Mouse (Mus musculus): ENCODE measurements around the gene Rnf144b. TPM values are rescaled to one million over a fixed set of nuclear protein-coding genes. Genes with fewer than 3 reads are reported as not detected.
A peak's percentile ranks its signal among the peaks of the same experiment; 100 is the strongest.

The Rnf144b gene
- polyA plus RNA-seq, 1 experiment from 2014 or later, result 0.95 TPM

DNA sequence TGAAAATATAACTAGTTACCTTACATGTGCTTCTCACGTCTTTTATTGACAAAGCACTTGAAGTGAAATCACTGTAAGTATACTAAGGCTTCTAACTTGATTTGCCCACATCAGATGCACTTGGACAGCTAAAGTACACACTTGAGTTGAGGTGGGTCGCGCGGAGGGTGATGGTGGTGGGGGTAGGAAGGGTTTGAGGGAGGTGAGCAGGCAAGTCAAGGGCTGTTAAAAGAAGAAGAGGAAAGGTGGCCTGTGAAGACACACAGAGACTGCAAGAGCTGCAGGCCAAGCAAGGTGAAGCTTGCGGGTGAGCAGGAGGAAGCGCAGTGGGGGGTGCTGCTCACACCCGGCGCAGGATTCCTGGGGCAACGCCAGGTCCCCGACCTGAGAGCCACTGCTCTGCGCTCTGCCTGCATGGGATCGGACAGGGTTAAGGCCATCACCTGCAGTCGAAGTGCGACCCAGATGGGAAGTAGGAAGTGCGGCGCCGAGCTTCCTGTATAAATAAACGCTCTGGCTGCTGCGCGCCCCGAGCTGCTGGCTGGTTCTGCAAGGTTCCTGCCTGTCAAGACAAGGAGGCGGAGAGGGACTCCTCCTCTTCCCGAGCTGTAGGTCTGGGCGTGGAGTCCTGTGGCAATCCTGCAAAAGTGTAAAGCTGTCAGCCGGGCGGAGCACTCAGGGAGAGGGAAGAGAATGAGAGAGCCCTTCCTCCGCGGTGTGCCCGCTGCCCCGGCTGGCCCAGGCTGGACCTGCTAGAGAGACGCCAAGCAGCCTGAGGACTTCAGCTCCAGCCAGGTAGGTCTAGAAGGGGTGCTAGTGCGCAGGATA lies 71.1 kb downstream of the Rnf144b start:
- Histone ChIP-seq H3K27me3 (ENCODE audit: control insufficient read depth, insufficient read depth, low read length) (peaks cover 4% of the 10 kb centered on the region), H3K4me2 (replicated peaks; ENCODE audit: low read depth, low read length) (peak overlapping the region; percentile 78), H3K4me3 (ENCODE audit: low read length) (peak overlapping the region; percentile 44), H3K9me3 (ENCODE audit: control insufficient read depth, low read length) (no peaks in the 10 kb centered on the region), H3K9ac (ENCODE audit: low read depth, low read length) (peak overlapping the region; percentile 49), H3K36me3 (ENCODE audit: control insufficient read depth, insufficient read depth, low read length) (no peaks in the 10 kb centered on the region), H3K27ac (ENCODE audit: low read depth, low read length) (no peak overlapping the region), H3K4me1 (ENCODE audit: control insufficient read depth, insufficient read depth, low read length) (0 out of 2 replicates have a peak, but pooled peaks cover 3% of the 10 kb centered on the region)
- ATAC-seq (ENCODE audit: low FRiP score, low TSS enrichment), result peak; percentile 46
- 5% methylated on average over 32 of the region's 32 CpGs for WGBS

DNA sequence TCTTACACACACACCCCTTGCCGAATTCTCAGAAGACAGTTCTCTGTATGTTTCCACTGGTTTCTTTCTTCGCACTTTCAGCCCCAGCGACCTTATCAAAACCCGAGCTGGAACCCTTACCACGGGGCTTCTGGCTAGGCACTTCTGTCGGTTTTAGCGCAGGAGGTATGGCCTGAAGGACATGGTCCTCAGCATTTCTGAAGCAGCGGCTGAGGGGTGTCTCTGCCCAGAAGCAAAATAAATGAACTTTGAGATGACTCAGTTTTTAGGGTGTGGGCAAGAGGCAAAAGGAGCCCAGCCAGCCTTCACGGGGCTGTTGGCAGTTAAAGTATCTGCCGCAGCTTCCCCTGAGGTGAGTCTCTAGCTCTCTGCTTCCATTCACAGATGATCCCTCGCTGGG lies 72.2 kb downstream of the Rnf144b start:
- no peaks in the 10 kb centered on the region for H3K36me3 ChIP-seq (ENCODE audit: control insufficient read depth, insufficient read depth, low read length)
- H3K9ac ChIP-seq (ENCODE audit: low read depth, low read length), result no peak overlapping the region
- H3K4me3 ChIP-seq (ENCODE audit: low read length), result peak overlapping the region; percentile 44
- 0 out of 2 replicates have a peak, but pooled peaks cover 3% of the 10 kb centered on the region for H3K4me1 ChIP-seq (ENCODE audit: control insufficient read depth, insufficient read depth, low read length)
- ATAC-seq (ENCODE audit: low FRiP score, low TSS enrichment), result no peak
- H3K27ac ChIP-seq (ENCODE audit: low read depth, low read length), result no peak overlapping the region
- peaks cover 4% of the 10 kb centered on the region for H3K27me3 ChIP-seq (ENCODE audit: control insufficient read depth, insufficient read depth, low read length)
- H3K4me2 ChIP-seq (replicated peaks; ENCODE audit: low read depth, low read length), result peak overlapping the region; percentile 78; the same call in 1 of the 2 replicates
- no peaks in the 10 kb centered on the region for H3K9me3 ChIP-seq (ENCODE audit: control insufficient read depth, low read length)
- 14% methylated on average over 11 of the region's 11 CpGs for WGBS

DNA sequence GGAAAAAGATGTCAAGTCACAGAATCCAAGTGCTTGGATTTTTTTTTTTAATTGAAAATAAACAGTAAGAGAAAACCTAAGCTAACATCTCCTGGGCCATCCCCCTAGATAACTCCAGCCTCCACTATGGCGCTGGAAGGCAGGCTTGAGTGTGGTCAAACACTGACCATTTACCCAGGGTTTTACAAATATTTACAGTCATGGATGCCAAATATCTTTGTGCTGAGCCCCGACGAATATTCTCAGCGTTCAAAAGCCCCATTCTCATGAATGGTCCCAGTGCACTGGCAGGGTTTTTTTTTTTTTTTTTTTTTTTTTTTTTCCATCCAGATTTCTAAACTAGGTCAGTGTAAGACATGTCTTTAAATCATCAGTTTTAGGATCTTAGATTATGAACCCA lies 73.0 kb downstream of the Rnf144b start:
- H3K27me3 ChIP-seq (ENCODE audit: control insufficient read depth, insufficient read depth, low read length), result peaks cover 4% of the 10 kb centered on the region
- WGBS, result 79% methylated on average over 4 of the region's 4 CpGs

DNA sequence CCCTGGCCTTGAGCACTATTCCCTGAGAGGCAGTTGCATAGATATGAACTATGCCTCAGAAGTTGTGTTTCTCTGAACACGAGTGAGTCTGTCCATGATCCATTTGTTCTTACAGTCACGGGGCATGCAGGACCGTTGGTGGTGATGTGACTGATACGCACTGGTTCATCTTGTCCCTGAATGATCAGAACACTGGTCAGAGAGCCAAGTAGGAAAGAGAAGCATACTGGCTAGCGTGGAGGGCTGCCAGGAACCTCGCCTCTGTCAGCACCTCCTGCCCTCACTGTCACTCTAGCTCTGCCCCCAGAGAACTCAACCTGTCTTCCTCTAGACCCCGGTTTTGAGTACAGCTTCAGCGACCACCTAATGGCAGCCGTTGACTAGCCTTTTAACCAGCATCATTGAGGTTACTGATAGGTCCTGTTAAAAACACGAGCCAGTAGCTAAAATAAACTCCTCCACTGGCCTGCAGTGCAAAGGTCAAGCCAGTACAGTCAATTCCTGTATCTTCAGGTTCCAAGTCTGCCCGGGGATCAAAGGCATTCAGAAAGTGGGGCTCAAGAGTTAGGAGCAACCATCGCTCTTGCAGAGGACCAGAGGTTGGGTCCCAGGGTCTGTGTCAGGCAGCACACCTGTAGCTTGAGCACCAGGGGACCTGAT lies 77.7 kb downstream of the Rnf144b start:
- H3K27ac ChIP-seq (ENCODE audit: low read depth, low read length), result no peak overlapping the region
- 53% methylated on average over 12 of the region's 12 CpGs for WGBS
- H3K4me2 ChIP-seq (replicated peaks; ENCODE audit: low read depth, low read length), result no peak overlapping the region
- H3K9ac ChIP-seq (ENCODE audit: low read depth, low read length), result no peak overlapping the region
- H3K4me1 ChIP-seq (ENCODE audit: control insufficient read depth, insufficient read depth, low read length), result no peaks in the 10 kb centered on the region
- peaks cover 4% of the 10 kb centered on the region for H3K27me3 ChIP-seq (ENCODE audit: control insufficient read depth, insufficient read depth, low read length)
- H3K4me3 ChIP-seq (ENCODE audit: low read length), result no peak overlapping the region
- H3K9me3 ChIP-seq (ENCODE audit: control insufficient read depth, low read length), result no peaks in the 10 kb centered on the region
- no peaks in the 10 kb centered on the region for H3K36me3 ChIP-seq (ENCODE audit: control insufficient read depth, insufficient read depth, low read length)
- ATAC-seq (ENCODE audit: low FRiP score, low TSS enrichment), result no peak

More for the DNA sequence above, 73.0 kb downstream of the Rnf144b start:
- H3K9me3 ChIP-seq (ENCODE audit: control insufficient read depth, low read length), result no peaks in the 10 kb centered on the region
- H3K27ac ChIP-seq (ENCODE audit: low read depth, low read length), result no peak overlapping the region
- H3K4me1 ChIP-seq (ENCODE audit: control insufficient read depth, insufficient read depth, low read length), result 0 out of 2 replicates have a peak, but pooled peaks cover 3% of the 10 kb centered on the region
- no peak overlapping the region for H3K4me3 ChIP-seq (ENCODE audit: low read length)
- ATAC-seq (ENCODE audit: low FRiP score, low TSS enrichment), result no peak
- no peak overlapping the region for H3K9ac ChIP-seq (ENCODE audit: low read depth, low read length)
- H3K36me3 ChIP-seq (ENCODE audit: control insufficient read depth, insufficient read depth, low read length), result no peaks in the 10 kb centered on the region
- no peak overlapping the region for H3K4me2 ChIP-seq (replicated peaks; ENCODE audit: low read depth, low read length)

DNA sequence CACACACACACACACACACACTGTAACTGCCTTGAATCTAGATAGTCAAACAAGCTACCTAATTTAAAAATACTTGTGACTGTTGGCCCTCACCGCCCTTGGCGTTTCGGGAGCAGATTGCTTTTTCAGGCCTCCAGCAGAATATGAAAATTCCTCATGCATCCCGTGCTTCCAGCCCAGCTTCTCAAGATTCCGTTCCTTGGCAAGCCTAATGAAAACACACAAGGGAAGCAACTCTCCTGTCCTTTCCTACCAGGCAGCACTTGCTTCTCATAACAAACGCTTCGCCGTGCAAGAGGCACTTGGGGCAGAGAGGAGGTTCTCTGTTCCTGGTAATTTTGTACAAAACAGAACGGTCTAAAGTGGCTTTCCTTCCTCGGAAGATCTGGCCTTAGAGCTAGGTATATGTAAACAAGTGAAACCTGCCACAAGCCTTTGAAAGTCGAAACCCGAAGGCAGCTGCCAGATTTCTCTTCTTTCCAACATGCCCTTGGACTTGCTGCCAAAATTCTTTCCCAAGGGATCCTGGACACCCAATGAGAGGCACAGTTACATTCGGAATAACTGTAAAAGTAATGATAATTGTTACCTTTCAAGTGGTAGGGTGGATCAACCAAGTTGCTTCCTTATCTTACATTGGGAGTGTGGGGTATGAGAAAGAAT lies 79.6 kb downstream of the Rnf144b start:
- Histone ChIP-seq H3K27me3 (ENCODE audit: control insufficient read depth, insufficient read depth, low read length) (no peaks in the 10 kb centered on the region), H3K9ac (ENCODE audit: low read depth, low read length) (no peak overlapping the region), H3K36me3 (ENCODE audit: control insufficient read depth, insufficient read depth, low read length) (no peaks in the 10 kb centered on the region), H3K4me1 (ENCODE audit: control insufficient read depth, insufficient read depth, low read length) (no peaks in the 10 kb centered on the region), H3K4me3 (ENCODE audit: low read length) (no peak overlapping the region), H3K9me3 (ENCODE audit: control insufficient read depth, low read length) (peaks cover 7% of the 10 kb centered on the region; the same call in 1 of the 2 replicates), H3K4me2 (replicated peaks; ENCODE audit: low read depth, low read length) (no peak overlapping the region), H3K27ac (ENCODE audit: low read depth, low read length) (no peak overlapping the region)
- ATAC-seq (ENCODE audit: low FRiP score, low TSS enrichment), result no peak
- WGBS, result 40% methylated on average over 13 of the region's 13 CpGs

DNA sequence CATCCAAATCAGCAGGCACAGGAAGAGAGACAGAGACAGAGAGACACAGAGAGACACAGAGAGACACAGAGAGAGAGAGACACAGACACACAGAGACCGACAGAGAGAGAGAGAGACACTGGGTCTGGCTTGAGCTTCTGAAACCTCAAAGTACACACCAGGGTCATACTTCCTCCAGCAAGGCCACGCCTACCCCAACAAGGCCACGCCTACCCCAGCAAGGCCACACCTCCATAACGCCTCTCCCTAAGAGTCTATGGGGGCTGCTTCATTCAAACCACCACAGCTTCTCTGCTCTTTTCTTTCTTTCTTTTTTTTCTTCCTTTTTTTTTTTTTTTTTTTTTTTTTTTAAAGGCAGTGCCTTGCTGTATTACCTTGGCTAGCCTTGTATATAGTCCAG lies 88.0 kb downstream of the Rnf144b start:
- no peak overlapping the region for H3K9ac ChIP-seq (ENCODE audit: low read depth, low read length)
- H3K4me2 ChIP-seq (replicated peaks; ENCODE audit: low read depth, low read length), result no peak overlapping the region
- no peak overlapping the region for H3K4me3 ChIP-seq (ENCODE audit: low read length)
- H3K4me1 ChIP-seq (ENCODE audit: control insufficient read depth, insufficient read depth, low read length), result no peaks in the 10 kb centered on the region
- H3K27me3 ChIP-seq (ENCODE audit: control insufficient read depth, insufficient read depth, low read length), result no peaks in the 10 kb centered on the region
- no peaks in the 10 kb centered on the region for H3K36me3 ChIP-seq (ENCODE audit: control insufficient read depth, insufficient read depth, low read length)
- no peak overlapping the region for H3K27ac ChIP-seq (ENCODE audit: low read depth, low read length)
- H3K9me3 ChIP-seq (ENCODE audit: control insufficient read depth, low read length), result peaks cover 7% of the 10 kb centered on the region; the same call in 1 of the 2 replicates
- ATAC-seq (ENCODE audit: low FRiP score, low TSS enrichment), result no peak
- 71% methylated on average over 4 of the region's 4 CpGs for WGBS

DNA sequence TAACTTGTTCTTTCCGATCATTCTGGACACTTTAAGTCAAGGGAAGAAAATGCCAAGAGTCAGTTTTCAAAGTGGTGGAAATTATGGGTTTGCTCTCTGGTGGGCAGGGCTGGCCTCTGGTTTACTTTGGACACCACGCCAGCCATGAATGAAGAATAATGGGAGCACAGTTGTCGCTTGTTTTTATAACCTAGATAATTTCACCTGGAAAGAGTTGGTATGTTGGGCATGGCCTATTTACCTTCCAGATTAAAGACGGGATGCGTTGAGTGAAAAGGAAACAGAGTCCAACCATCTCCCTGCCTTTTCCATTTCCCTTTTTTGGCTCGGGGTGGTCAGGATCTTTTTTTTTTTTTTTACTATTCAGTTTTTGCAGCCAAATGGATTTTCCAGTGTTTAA lies 88.5 kb downstream of the Rnf144b start:
- Histone ChIP-seq H3K9me3 (ENCODE audit: control insufficient read depth, low read length) (peaks cover 7% of the 10 kb centered on the region; the same call in 1 of the 2 replicates), H3K36me3 (ENCODE audit: control insufficient read depth, insufficient read depth, low read length) (no peaks in the 10 kb centered on the region), H3K27me3 (ENCODE audit: control insufficient read depth, insufficient read depth, low read length) (no peaks in the 10 kb centered on the region), H3K4me2 (replicated peaks; ENCODE audit: low read depth, low read length) (no peak overlapping the region), H3K9ac (ENCODE audit: low read depth, low read length) (no peak overlapping the region), H3K4me1 (ENCODE audit: control insufficient read depth, insufficient read depth, low read length) (no peaks in the 10 kb centered on the region), H3K4me3 (ENCODE audit: low read length) (no peak overlapping the region), H3K27ac (ENCODE audit: low read depth, low read length) (no peak overlapping the region)
- 76% methylated on average over 6 of the region's 6 CpGs for WGBS
- ATAC-seq (ENCODE audit: low FRiP score, low TSS enrichment), result no peak

DNA sequence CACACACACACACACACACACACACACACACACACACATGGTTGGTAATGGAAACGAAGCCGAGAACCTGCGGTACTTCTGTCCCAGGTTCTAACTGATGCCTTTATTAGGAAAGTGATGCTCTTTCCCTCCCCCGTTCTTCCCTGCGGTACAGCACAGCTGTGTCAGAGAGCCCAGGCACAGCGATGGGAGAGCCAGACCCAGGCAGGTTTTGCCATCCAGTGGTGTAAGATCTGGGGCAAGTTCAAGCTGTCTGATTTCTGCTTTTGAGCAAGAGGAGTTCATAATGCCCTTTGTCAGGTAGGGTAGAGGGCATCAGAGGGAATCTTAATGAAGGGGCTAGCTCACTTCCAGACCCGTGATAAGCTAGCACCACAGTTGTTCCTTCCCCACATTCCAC lies 89.1 kb downstream of the Rnf144b start:
- Histone ChIP-seq H3K4me2 (replicated peaks; ENCODE audit: low read depth, low read length) (no peak overlapping the region), H3K27ac (ENCODE audit: low read depth, low read length) (no peak overlapping the region), H3K9me3 (ENCODE audit: control insufficient read depth, low read length) (peaks cover 4% of the 10 kb centered on the region; the same call in 1 of the 2 replicates), H3K4me1 (ENCODE audit: control insufficient read depth, insufficient read depth, low read length) (no peaks in the 10 kb centered on the region), H3K4me3 (ENCODE audit: low read length) (no peak overlapping the region), H3K9ac (ENCODE audit: low read depth, low read length) (no peak overlapping the region), H3K36me3 (ENCODE audit: control insufficient read depth, insufficient read depth, low read length) (no peaks in the 10 kb centered on the region), H3K27me3 (ENCODE audit: control insufficient read depth, insufficient read depth, low read length) (no peaks in the 10 kb centered on the region)
- WGBS, result 81% methylated on average over 7 of the region's 7 CpGs
- ATAC-seq (ENCODE audit: low FRiP score, low TSS enrichment), result no peak
